ENCODE assay signal across 12 mouse cellular contexts in genomic region chr6:148555651-148556483, GRCm38 (mm10).
DNase-seq lines count a peak whose midpoint lies in the region; ATAC-seq and TF ChIP-seq lines count a peak whose summit lies in the region.
"Had no signal": no experiment of that assay in that cellular context is flagged by ENCODE, and none has a peak within 500 bp of the region (broad histone marks: within the 10 kb centered on the region; RNA-seq: fewer than 3 reads in every experiment).

No protein-coding gene starts in this region.

- 62% methylated on average over 5 of the region's 5 CpGs for WGBS in kidney, embryonic 14.5 days
- WGBS in kidney, adult 2 months = 47% methylated on average over 5 of the region's 5 CpGs
- WGBS in embryonic facial prominence, embryonic 15.5 days = 37% methylated on average over 5 of the region's 5 CpGs

- TF ChIP-seq CTCF in kidney, adult 2 months (conservative IDR thresholded peaks at IDR 0.05; ENCODE audit: insufficient read depth, insufficient read length, low read depth, low read length) = no peak
- no peak for TF ChIP-seq CTCF in left cerebral cortex, adult 2 months (IDR thresholded peaks at IDR 0.05)

- intact Hi-C loops in left cerebral cortex, adult 2 months (cut with DNase I) = loop anchor here (2.0 to 10.0 kb wide), 4 partner anchors 71 to 321 kb away; no protein-coding TSS in a partner anchor

- no peak overlapping the region for H3K4me2 ChIP-seq in kidney, embryonic 14.5 days (replicated peaks; ENCODE audit: low read depth, low read length)
- H3K4me2 ChIP-seq in embryonic facial prominence, embryonic 15.5 days (replicated peaks) = no peak overlapping the region

- no peaks in the 10 kb centered on the region for H3K9me3 ChIP-seq in kidney, embryonic 14.5 days (ENCODE audit: control insufficient read depth, low read length)
- H3K9me3 ChIP-seq in embryonic facial prominence, embryonic 15.5 days (replicated peaks) = no peaks in the 10 kb centered on the region
- H3K9me3 ChIP-seq: G1E had no signal

- no peak overlapping the region for H3K9ac ChIP-seq in kidney, embryonic 14.5 days (ENCODE audit: low read depth, low read length)
- no peak overlapping the region for H3K9ac ChIP-seq in embryonic facial prominence, embryonic 15.5 days

- TF ChIP-seq POLR2A in kidney, adult 2 months (IDR thresholded peaks at IDR 0.05; ENCODE audit: low read depth, low read length) = no peak

- H3K27ac ChIP-seq in kidney, embryonic 14.5 days (ENCODE audit: low read depth, low read length) = peak overlapping the region; percentile 71; the same call in 1 of the 2 replicates
- H3K27ac ChIP-seq in kidney, adult 2 months (ENCODE audit: insufficient read depth, low read depth, low read length) = no peak overlapping the region
- peak overlapping the region; percentile 83 for H3K27ac ChIP-seq in embryonic facial prominence, embryonic 15.5 days (replicated peaks)
- H3K27ac ChIP-seq in left cerebral cortex, adult 2 months = peak overlapping the region; percentile 83

- H3K4me1 ChIP-seq in kidney, embryonic 14.5 days (ENCODE audit: control insufficient read depth, insufficient read depth, low read length) = peaks cover 5% of the 10 kb centered on the region
- no peaks in the 10 kb centered on the region for H3K4me1 ChIP-seq in kidney, adult 2 months (ENCODE audit: control insufficient read depth, insufficient read depth, low read length)
- H3K4me1 ChIP-seq in embryonic facial prominence, embryonic 15.5 days = 0 out of 2 replicates have a peak, but pooled peaks cover 10% of the 10 kb centered on the region

- H3K4me3 ChIP-seq in kidney, embryonic 14.5 days (ENCODE audit: low read length) = no peak overlapping the region
- H3K4me3 ChIP-seq in kidney, adult 2 months (ENCODE audit: insufficient read depth, low read depth, low read length) = no peak overlapping the region
- no peak overlapping the region for H3K4me3 ChIP-seq in embryonic facial prominence, embryonic 15.5 days (replicated peaks)
- H3K4me3 ChIP-seq in left cerebral cortex, adult 2 months = no peak overlapping the region

- no peaks in the 10 kb centered on the region for H3K27me3 ChIP-seq in kidney, embryonic 14.5 days (ENCODE audit: control insufficient read depth, insufficient read depth, low read length)
- H3K27me3 ChIP-seq in kidney, adult 2 months (replicated peaks; ENCODE audit: control insufficient read depth, insufficient read depth, low read length) = no peaks in the 10 kb centered on the region
- H3K27me3 ChIP-seq in embryonic facial prominence, embryonic 15.5 days = no peaks in the 10 kb centered on the region

- no peaks in the 10 kb centered on the region for H3K36me3 ChIP-seq in kidney, embryonic 14.5 days (ENCODE audit: control insufficient read depth, insufficient read depth, low read length)
- no peaks in the 10 kb centered on the region for H3K36me3 ChIP-seq in kidney, adult 2 months (ENCODE audit: control insufficient read depth, insufficient read depth, low read length)
- H3K36me3 ChIP-seq in embryonic facial prominence, embryonic 15.5 days = no peaks in the 10 kb centered on the region
- H3K36me3 ChIP-seq: G1E had no signal

- DNase-seq in kidney, adult 2 months = no peak
- peak; percentile 84 for DNase-seq in brain, adult 2 months (ENCODE audit: low read depth, low spot score)
- peak; percentile 14 to 22 for DNase-seq in left cerebral cortex, adult 2 months (ENCODE audit: extremely low spot score in 1 of 2, low spot score in 2 of 2)
- DNase-seq in MN1 (ENCODE audit: low spot score) = no peak
- DNase-seq in cerebellum, adult 9-10 months = no peak
- DNase-seq in thymus, postnatal 10 days (ENCODE audit: low spot score in 2 of 2) = no peak
- DNase-seq: cerebellum, adult 18-20 months; lung, postnatal 14 days; thymus, postnatal 4 days had no signal

- ATAC-seq in kidney, embryonic 14.5 days (ENCODE audit: low FRiP score, low TSS enrichment) = peak; percentile 57
- ATAC-seq in embryonic facial prominence, embryonic 15.5 days (ENCODE audit: insufficient number of reproducible peaks, low FRiP score, low TSS enrichment, low read depth) = peak; percentile 43

Comparison
In these comparisons a context has a peak if more than half of its experiments do, and no peak if none do; other contexts are left out.
1. DNase-seq: peak in brain, adult 2 months (single experiment) and left cerebral cortex, adult 2 months (2 of 2); none in kidney, adult 2 months (single experiment), MN1 (single experiment), cerebellum, adult 9-10 months (single experiment) and thymus, postnatal 10 days (0 of 2).